Mouse (Mus musculus) C2C12 (cell line): ENCODE results near the gene Hnrnpa3. TPM values are rescaled to one million over a fixed set of nuclear protein-coding genes. Genes with fewer than 3 reads are reported as not detected.

ENCODE experiments used
- H3K27me3 ChIP-seq: one replicate; pipeline ENCODE4 v1.6.1; 2011; ENCODE audit not compliant: control insufficient read depth, insufficient read depth, insufficient read length
- H3K36me3 ChIP-seq: one replicate; pipeline ENCODE4 v1.6.1; 2011; ENCODE audit not compliant: control insufficient read depth, insufficient read depth
- H3K4me3 ChIP-seq: one replicate; pipeline ENCODE4 v1.5.1; 2011; ENCODE audit warnings: mild to moderate bottlenecking, control low read depth; ENCODE audit not compliant: poor library complexity, insufficient read depth, severe bottlenecking
- H3K79me2 ChIP-seq: one replicate; pipeline ENCODE4 v1.6.1; 2011; ENCODE audit not compliant: control insufficient read depth, insufficient read depth
- H3K79me3 ChIP-seq: one replicate; pipeline ENCODE4 v1.6.1; 2011; ENCODE audit warnings: low read depth, control low read depth
- H3ac ChIP-seq: one replicate; pipeline ENCODE3; 2011; ENCODE audit warnings: low read depth; ENCODE audit not compliant: control insufficient read depth, insufficient read length
- CEBPB ChIP-seq: IDR thresholded peaks from one replicate; pipeline ENCODE4 v1.6.1; 2011; ENCODE audit warnings: low read depth, mild to moderate bottlenecking, control low read depth, moderate library complexity
- CTCF ChIP-seq: IDR thresholded peaks from one replicate; pipeline ENCODE4 v1.5.1; 2011; ENCODE audit not compliant: control insufficient read depth, insufficient read depth, insufficient read length
- FOSL1 ChIP-seq: IDR thresholded peaks from one replicate; pipeline ENCODE4 v1.8.0; 2011; ENCODE audit warnings: mild to moderate bottlenecking, low read length; ENCODE audit not compliant: poor library complexity, insufficient read depth, severe bottlenecking
- MAX ChIP-seq: IDR thresholded peaks from one replicate; pipeline ENCODE4 v1.6.1; 2011; ENCODE audit warnings: mild to moderate bottlenecking, control low read depth
- MYOD1 ChIP-seq: IDR thresholded peaks from one replicate; pipeline ENCODE4 v1.6.1; 2011; ENCODE audit warnings: low read depth; ENCODE audit not compliant: control insufficient read depth, insufficient read length
- MYOG ChIP-seq: IDR thresholded peaks from one replicate; pipeline ENCODE4 v1.6.1; 2011; ENCODE audit not compliant: control insufficient read depth, insufficient read length; ENCODE audit errors: extremely low read depth
- USF1 ChIP-seq: IDR thresholded peaks from one replicate; pipeline ENCODE4 v1.6.1; 2011; ENCODE audit warnings: low read depth, mild to moderate bottlenecking, control low read depth, moderate library complexity
- polyA plus RNA-seq: library from polyadenylated mRNA; unstranded; fragments of >200 nt; fragmentation: generic; extraction: Trizol; gene quantifications from one replicate; pipeline ENCODE4 v1.2.1, GENCODE M21; 2012; ENCODE audit warnings: missing spikeins

Hnrnpa3 gene
- polyA plus RNA-seq, 1 experiment, result 341 TPM

- no peak overlapping the region for H3ac ChIP-seq
- H3K4me3 ChIP-seq, result no peak overlapping the region
- TF ChIP-seq CTCF, result no peak
- TF ChIP-seq MYOD1, result no peak
- TF ChIP-seq MAX, result no peak
- TF ChIP-seq CEBPB, result no peak
- no peak for TF ChIP-seq MYOG
- TF ChIP-seq USF1, result no peak
- TF ChIP-seq FOSL1, result no peak
- H3K27me3 ChIP-seq, result no peaks in the 10 kb centered on the region
- H3K79me3 ChIP-seq, result peaks cover 100% of the 10 kb centered on the region
- peaks cover 100% of the 10 kb centered on the region for H3K79me2 ChIP-seq
- peaks cover 78% of the 10 kb centered on the region for H3K36me3 ChIP-seq
Observed at GRCm38 (mm10) chr2:75695676-75696350, 36.8 kb downstream of the Hnrnpa3 start.

- Histone ChIP-seq H3K79me2 (peaks cover 100% of the 10 kb centered on the region), H3K36me3 (peaks cover 75% of the 10 kb centered on the region), H3ac (no peak overlapping the region), H3K4me3 (no peak overlapping the region), H3K27me3 (no peaks in the 10 kb centered on the region), H3K79me3 (peaks cover 100% of the 10 kb centered on the region)
- no peak for TF ChIP-seq CTCF
Observed at GRCm38 (mm10) chr2:75696371-75696770, 37.3 kb downstream of the Hnrnpa3 start.

GRCm38 (mm10) chr2:75697222-75697621 lies 38.2 kb downstream of the Hnrnpa3 start:
- Histone ChIP-seq H3K79me3 (peaks cover 100% of the 10 kb centered on the region), H3K27me3 (no peaks in the 10 kb centered on the region), H3ac (no peak overlapping the region), H3K79me2 (peaks cover 100% of the 10 kb centered on the region), H3K4me3 (no peak overlapping the region), H3K36me3 (peaks cover 76% of the 10 kb centered on the region)
- TF ChIP-seq MYOG (no peak), CTCF (no peak), FOSL1 (no peak), MYOD1 (no peak), CEBPB (no peak), USF1 (no peak), MAX (no peak)

GRCm38 (mm10) chr2:75698007-75698406 lies 38.9 kb downstream of the Hnrnpa3 start:
- TF ChIP-seq USF1, result no peak
- no peak overlapping the region for H3K4me3 ChIP-seq
- H3K79me3 ChIP-seq, result peaks cover 100% of the 10 kb centered on the region
- H3K79me2 ChIP-seq, result peaks cover 100% of the 10 kb centered on the region
- peaks cover 73% of the 10 kb centered on the region for H3K36me3 ChIP-seq
- no peak overlapping the region for H3ac ChIP-seq
- no peaks in the 10 kb centered on the region for H3K27me3 ChIP-seq

- H3K79me3 ChIP-seq, result peaks cover 96% of the 10 kb centered on the region
- H3K27me3 ChIP-seq, result no peaks in the 10 kb centered on the region
- H3K79me2 ChIP-seq, result peaks cover 100% of the 10 kb centered on the region
- H3K36me3 ChIP-seq, result peaks cover 70% of the 10 kb centered on the region
- TF ChIP-seq FOSL1 (no peak), MYOD1 (no peak), USF1 (no peak), MAX (no peak), CTCF (no peak), MYOG (no peak), CEBPB (no peak)
- no peak overlapping the region for H3K4me3 ChIP-seq
- no peak overlapping the region for H3ac ChIP-seq
Observed at GRCm38 (mm10) chr2:75698874-75699273, 39.8 kb downstream of the Hnrnpa3 start.

- no peak overlapping the region for H3K4me3 ChIP-seq
- H3K79me3 ChIP-seq, result peaks cover 83% of the 10 kb centered on the region
- H3ac ChIP-seq, result no peak overlapping the region
- H3K27me3 ChIP-seq, result no peaks in the 10 kb centered on the region
- H3K36me3 ChIP-seq, result peaks cover 57% of the 10 kb centered on the region
- TF ChIP-seq FOSL1 (no peak), MAX (no peak), MYOD1 (no peak), MYOG (no peak), CTCF (no peak), CEBPB (no peak), USF1 (no peak)
- peaks cover 88% of the 10 kb centered on the region for H3K79me2 ChIP-seq
Observed at GRCm38 (mm10) chr2:75700543-75700942, 41.5 kb downstream of the Hnrnpa3 start.
